7 mouse cellular contexts compared by ENCODE assay signal in genomic region chr13:61804168-61804874, GRCm38 (mm10).
DNase-seq lines count a peak whose midpoint lies in the region; ATAC-seq and TF ChIP-seq lines count a peak whose summit lies in the region.
"Not testable (repeated sequence)": the region's sequence is repeated elsewhere in the genome, so short reads cannot be mapped to it uniquely, and the experiment has no call there.

No protein-coding gene starts in this region.

- H3K4me1 ChIP-seq in heart, embryonic 13.5 days; kidney, embryonic 14.5 days (ENCODE audit: control insufficient read depth, insufficient read depth, low read length); liver, adult 2 months (ENCODE audit: control insufficient read depth, insufficient read depth, low read length); midbrain, embryonic 15.5 days: not testable (repeated sequence)

- H3K27ac ChIP-seq in heart, embryonic 13.5 days (replicated peaks): peak overlapping the region; percentile 59; the same call in 1 of the 2 replicates
- not testable (repeated sequence) for H3K27ac ChIP-seq in kidney, embryonic 14.5 days (ENCODE audit: low read depth, low read length); liver, adult 2 months (replicated peaks; ENCODE audit: insufficient read depth, low read depth, low read length); midbrain, embryonic 15.5 days

- peak; percentile 80 for ATAC-seq in erythroid progenitor cell, adult 5-6 weeks (replicated peaks; ENCODE audit: low FRiP score, poor library complexity, severe bottlenecking)
- ATAC-seq in heart, embryonic 13.5 days (ENCODE audit: extremely low read depth, insufficient number of reproducible peaks, low FRiP score, low TSS enrichment): not testable (repeated sequence)
- peak; percentile 79; the same call in 1 of the 2 replicates for ATAC-seq in kidney, embryonic 14.5 days (ENCODE audit: low FRiP score, low TSS enrichment)
- 0 out of 2 replicates have a peak, but pooled peaks have one; percentile 33 for ATAC-seq in midbrain, embryonic 15.5 days (replicated peaks)

- H3K4me3 ChIP-seq in heart, embryonic 13.5 days: peak overlapping the region; percentile 80
- H3K4me3 ChIP-seq in kidney, embryonic 14.5 days (ENCODE audit: low read length): peak overlapping the region; percentile 56
- peak overlapping the region; percentile 71 for H3K4me3 ChIP-seq in liver, adult 2 months (ENCODE audit: insufficient read depth, low read depth, low read length)
- peak overlapping the region; percentile 64 for H3K4me3 ChIP-seq in midbrain, embryonic 15.5 days

- not testable (repeated sequence) for H3K79me2 ChIP-seq in liver, adult 2 months (ENCODE audit: control insufficient read depth, insufficient read depth, low read length)

- TF ChIP-seq CTCF in brain, embryonic 14.5 days (IDR thresholded peaks at IDR 0.05; ENCODE audit: borderline replicate concordance, extremely low read depth, insufficient read depth, insufficient read length); liver, adult 2 months (IDR thresholded peaks at IDR 0.05; ENCODE audit: low read depth, low read length): not testable (repeated sequence)

- DNase-seq in brain, embryonic 14.5 days (ENCODE audit: low read depth): peak; percentile 77
- DNase-seq in liver, adult 2 months (ENCODE audit: extremely low read depth, low read depth, low spot score): peak; percentile 21
- DNase-seq in spleen, adult 12 weeks (ENCODE audit: low spot score): peak; percentile 38

- not testable (repeated sequence) for H3K36me3 ChIP-seq in heart, embryonic 13.5 days; kidney, embryonic 14.5 days (ENCODE audit: control insufficient read depth, insufficient read depth, low read length); liver, adult 2 months (ENCODE audit: control insufficient read depth, insufficient read depth, low read length); midbrain, embryonic 15.5 days (replicated peaks)

- H3K9me3 ChIP-seq in heart, embryonic 13.5 days; kidney, embryonic 14.5 days (ENCODE audit: control insufficient read depth, low read length); midbrain, embryonic 15.5 days: not testable (repeated sequence)

- H3K9ac ChIP-seq in heart, embryonic 13.5 days: peak overlapping the region; percentile 90
- H3K9ac ChIP-seq in kidney, embryonic 14.5 days (ENCODE audit: low read depth, low read length): peak overlapping the region; percentile 76
- H3K9ac ChIP-seq in liver, adult 2 months (ENCODE audit: low read depth, low read length): peak overlapping the region; percentile 64
- peak overlapping the region; percentile 63 for H3K9ac ChIP-seq in midbrain, embryonic 15.5 days

- under 1% methylated on average over 19 of the region's 19 CpGs for WGBS in heart, embryonic 13.5 days
- 3% methylated on average over 19 of the region's 19 CpGs for WGBS in kidney, embryonic 14.5 days
- 1% methylated on average over 19 of the region's 19 CpGs for WGBS in liver, adult 2 months
- 1% methylated on average over 19 of the region's 19 CpGs for WGBS in midbrain, embryonic 15.5 days

- H3K4me2 ChIP-seq in heart, embryonic 13.5 days: peak overlapping the region; percentile 71
- H3K4me2 ChIP-seq in kidney, embryonic 14.5 days (replicated peaks; ENCODE audit: low read depth, low read length): peak overlapping the region; percentile 31
- H3K4me2 ChIP-seq in midbrain, embryonic 15.5 days: peak overlapping the region; percentile 58

- H3K27me3 ChIP-seq in heart, embryonic 13.5 days (replicated peaks); kidney, embryonic 14.5 days (ENCODE audit: control insufficient read depth, insufficient read depth, low read length); liver, adult 2 months (ENCODE audit: control insufficient read depth, insufficient read depth, low read length); midbrain, embryonic 15.5 days (replicated peaks): not testable (repeated sequence)

- TF ChIP-seq POLR2A in brain, embryonic 14.5 days (IDR thresholded peaks at IDR 0.05; ENCODE audit: borderline replicate concordance, extremely low read depth, insufficient read depth, insufficient read length, poor library complexity, severe bottlenecking); liver, adult 2 months (IDR thresholded peaks at IDR 0.05; ENCODE audit: extremely low read depth, insufficient read depth, low read length): not testable (repeated sequence)

Comparison
In these comparisons a context has a peak if more than half of its experiments do, and no peak if none do; other contexts are left out.
1. DNase-seq: peak in every context shown above with its lines; median percentile 77 in brain, embryonic 14.5 days; 38 in spleen, adult 12 weeks; 21 in liver, adult 2 months.